Mouse (Mus musculus) heart, adult 2 months (tissue): ENCODE measurements around the gene Rnf215. TPM values are rescaled to one million over a fixed set of nuclear protein-coding genes. Genes with fewer than 3 reads are reported as not detected.
"Not testable (repeated sequence)": the region's sequence is repeated elsewhere in the genome, so short reads cannot be mapped to it uniquely, and the experiment has no call there.

Experiments
- DNase-seq, 2 experiments: peaks; one replicate each; pipeline ENCODE4 v3.0.0; 2021
- H3K27ac ChIP-seq: fragments of 200-600 bp; 2 replicates; pipeline ENCODE4 v1.8.1; 2022
- H3K27me3 ChIP-seq: fragments of 200-500 bp; 2 replicates; pipeline ENCODE4 v1.6.1; 2012; ENCODE audit warnings: mild to moderate bottlenecking, low read length, inconsistent platforms, mixed read lengths; ENCODE audit not compliant: control insufficient read depth, insufficient read depth
- H3K36me3 ChIP-seq: fragments of 200-500 bp; 2 replicates; pipeline ENCODE4 v1.6.1; 2012; ENCODE audit warnings: low read length, inconsistent platforms; ENCODE audit not compliant: control insufficient read depth, insufficient read depth
- H3K4me1 ChIP-seq: fragments of 200-500 bp; 2 replicates; pipeline ENCODE4 v1.6.1; 2011; ENCODE audit warnings: low read length; ENCODE audit not compliant: control insufficient read depth, insufficient read depth
- H3K4me3 ChIP-seq: fragments of 200-600 bp; 2 replicates; pipeline ENCODE4 v1.8.1; 2022
- H3K79me2 ChIP-seq: fragments of 200-500 bp; replicated peaks from 2 replicates; pipeline ENCODE4 v1.6.1; 2012; ENCODE audit warnings: mild to moderate bottlenecking, inconsistent platforms, low read length, moderate library complexity, mixed read lengths; ENCODE audit not compliant: control insufficient read depth, insufficient read depth
- H3K9ac ChIP-seq: fragments of 200-500 bp; 2 replicates; pipeline ENCODE4 v1.6.1; 2012; ENCODE audit warnings: low read depth, mild to moderate bottlenecking, control low read depth, inconsistent platforms, low read length, mixed read lengths
- CTCF ChIP-seq: fragments of 200-600 bp; IDR thresholded peaks from 2 replicates; pipeline ENCODE4 v1.8.1; 2022; ENCODE audit warnings: antibody characterized with exemption, mild to moderate bottlenecking, moderate library complexity
- EP300 ChIP-seq: fragments of 200-500 bp; IDR thresholded peaks from 2 replicates; pipeline ENCODE4 v1.6.1; 2011; ENCODE audit warnings: low read depth, low read length, control low read depth; ENCODE audit not compliant: insufficient read depth
- POLR2A ChIP-seq: fragments of 200-500 bp; IDR thresholded peaks from 2 replicates; pipeline ENCODE4 v1.6.1; 2011; ENCODE audit warnings: mild to moderate bottlenecking, low read depth, low read length, control low read depth; ENCODE audit not compliant: insufficient read depth
- WGBS: fragments of 180-500 bp; shearing (Covaris S2); methylation state at CpG from one replicate; pipeline ENCODE4 v1.1.7; 2018; 5-methylcytosine and 5-hydroxymethylcytosine counted together
- intact Hi-C: fragments of 180-260 bp; cut with DNase I; formaldehyde crosslinking; loops from one replicate; pipeline ENCODE4 v1.15.1; 2025
- polyA plus RNA-seq: library from polyadenylated mRNA; depleted of rRNA; stranded (reverse); fragments of >200 nt; gene quantifications from 2 replicates; pipeline ENCODE4 v1.2.3, GENCODE M21; 2012
- total RNA-seq, 2 experiments: library from RNA; stranded (reverse); gene quantifications; 2 replicates each; pipeline ENCODE4 v1.2.3; 2021

Gene Rnf215
- total and polyA plus RNA-seq, 3 experiments = 12.9 to 16.1 (median 13.4) TPM

DNA sequence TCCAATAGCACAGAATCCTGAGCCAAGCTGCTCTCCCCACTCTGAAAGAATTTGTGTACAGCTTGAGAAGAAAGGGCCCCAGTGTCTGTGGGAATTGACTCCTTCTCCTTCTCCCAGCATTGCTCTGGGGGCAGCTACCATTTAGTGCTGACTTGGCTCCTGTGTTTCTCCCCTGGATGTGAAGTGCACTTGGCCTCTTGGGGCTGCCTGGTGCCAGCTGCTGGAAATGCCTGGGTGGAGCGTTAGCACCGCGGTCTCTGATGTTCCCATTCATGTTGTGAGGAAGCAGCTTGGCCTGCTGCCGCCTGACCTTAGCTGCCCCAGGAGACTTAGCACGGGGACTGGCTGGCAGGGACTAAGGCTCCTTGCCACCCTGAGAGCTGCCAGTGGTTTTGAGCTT, 39.6 kb downstream of the Rnf215 start:
- WGBS = 24% methylated on average over 5 of the region's 5 CpGs
- peaks cover 29% of the 10 kb centered on the region for H3K36me3 ChIP-seq

DNA sequence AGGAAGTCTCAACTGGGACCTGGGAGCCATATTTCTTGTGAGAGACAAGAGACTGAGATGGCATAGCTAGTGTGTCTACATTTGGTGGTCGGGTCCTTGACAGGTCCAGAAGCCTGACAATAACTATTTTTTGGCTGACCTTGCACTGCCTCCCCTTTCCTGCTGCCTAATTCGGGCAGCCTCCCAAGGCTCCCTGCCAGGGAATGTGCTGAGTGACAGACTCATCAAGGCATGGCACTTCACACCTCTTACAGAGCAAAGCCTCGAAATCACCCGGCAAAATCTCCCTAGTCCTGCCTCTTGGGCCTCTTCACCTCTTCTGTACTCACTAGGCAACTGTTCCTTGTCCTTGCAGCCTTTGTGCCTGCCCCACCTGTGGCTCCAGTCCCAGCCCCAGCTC, 42.7 kb downstream of the Rnf215 start:
- TF ChIP-seq EP300 = peak; percentile 67
- TF ChIP-seq CTCF = no peak
- no peak for TF ChIP-seq POLR2A
- H3K27me3 ChIP-seq = no peaks in the 10 kb centered on the region
- H3K9ac ChIP-seq = no peak overlapping the region
- H3K36me3 ChIP-seq = peaks cover 31% of the 10 kb centered on the region
- no peak overlapping the region for H3K4me3 ChIP-seq
- DNase-seq = peak; percentile 63 to 73
- 45% methylated on average over 4 of the region's 4 CpGs for WGBS
- H3K27ac ChIP-seq = peak overlapping the region; percentile 32
- H3K79me2 ChIP-seq = no peaks in the 10 kb centered on the region
- intact Hi-C loops = no loop called here
- H3K4me1 ChIP-seq = peaks cover 7% of the 10 kb centered on the region

More for the DNA sequence above, 39.6 kb downstream of the Rnf215 start:
- Histone ChIP-seq H3K27me3 (no peaks in the 10 kb centered on the region), H3K27ac (peak overlapping the region; percentile 40), H3K4me3 (no peak overlapping the region), H3K79me2 (no peaks in the 10 kb centered on the region), H3K4me1 (peaks cover 7% of the 10 kb centered on the region), H3K9ac (no peak overlapping the region)
- intact Hi-C loops = no loop called here
- peak; percentile 86; the same call in 1 of the 2 replicates for TF ChIP-seq EP300
- TF ChIP-seq CTCF = peak; percentile 22; the same call in 1 of the 2 replicates
- TF ChIP-seq POLR2A = no peak
- peak; percentile 77 to 87 for DNase-seq

GRCm38 (mm10) chr11:4182061-4182460, 47.1 kb downstream of the Rnf215 start:
- no peak for DNase-seq
- H3K27ac ChIP-seq = peak overlapping the region; percentile 12; the same call in 1 of the 2 replicates
- WGBS = 16% methylated on average over 1 of the region's 1 CpGs
- TF ChIP-seq CTCF (no peak), EP300 (no peak), POLR2A (no peak)
- H3K27me3 ChIP-seq = no peaks in the 10 kb centered on the region
- H3K9ac ChIP-seq = no peak overlapping the region
- no peaks in the 10 kb centered on the region; the same call in 1 of the 2 replicates for H3K79me2 ChIP-seq
- no peak overlapping the region for H3K4me3 ChIP-seq
- intact Hi-C loops = no loop called here
- H3K36me3 ChIP-seq = peaks cover 16% of the 10 kb centered on the region
- peaks cover 5% of the 10 kb centered on the region for H3K4me1 ChIP-seq

DNA sequence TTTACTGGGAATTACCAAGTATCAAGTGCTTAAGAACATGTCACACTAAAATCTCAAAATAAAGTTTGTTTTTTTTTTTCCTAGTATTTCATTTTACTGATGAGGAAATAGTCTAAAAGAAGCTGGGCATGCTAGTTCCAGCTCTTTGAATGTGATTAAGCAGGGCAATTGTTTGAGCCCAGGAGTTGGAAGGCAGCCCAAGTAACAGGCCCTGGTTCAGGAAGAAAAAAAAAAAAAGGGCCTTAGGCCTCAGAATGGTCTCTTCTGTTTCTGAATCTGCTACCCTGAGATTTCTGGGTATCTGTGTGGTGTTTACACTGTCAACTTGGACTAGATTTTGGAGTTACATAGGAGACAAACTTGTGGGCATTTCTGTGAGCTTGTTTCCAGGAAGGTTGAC, 48.5 kb downstream of the Rnf215 start:
- TF ChIP-seq EP300 (no peak), POLR2A (no peak), CTCF (no peak)
- H3K27ac ChIP-seq = peak overlapping the region; percentile 56
- H3K4me3 ChIP-seq = no peak overlapping the region
- H3K36me3 ChIP-seq = peaks cover 15% of the 10 kb centered on the region
- no peaks in the 10 kb centered on the region for H3K27me3 ChIP-seq
- intact Hi-C loops = no loop called here
- H3K4me1 ChIP-seq = peaks cover 10% of the 10 kb centered on the region
- peak in 1 of 2 experiments; percentile 15 for DNase-seq
- no peak overlapping the region for H3K9ac ChIP-seq
- H3K79me2 ChIP-seq = peaks cover 4% of the 10 kb centered on the region; the same call in 1 of the 2 replicates

DNA sequence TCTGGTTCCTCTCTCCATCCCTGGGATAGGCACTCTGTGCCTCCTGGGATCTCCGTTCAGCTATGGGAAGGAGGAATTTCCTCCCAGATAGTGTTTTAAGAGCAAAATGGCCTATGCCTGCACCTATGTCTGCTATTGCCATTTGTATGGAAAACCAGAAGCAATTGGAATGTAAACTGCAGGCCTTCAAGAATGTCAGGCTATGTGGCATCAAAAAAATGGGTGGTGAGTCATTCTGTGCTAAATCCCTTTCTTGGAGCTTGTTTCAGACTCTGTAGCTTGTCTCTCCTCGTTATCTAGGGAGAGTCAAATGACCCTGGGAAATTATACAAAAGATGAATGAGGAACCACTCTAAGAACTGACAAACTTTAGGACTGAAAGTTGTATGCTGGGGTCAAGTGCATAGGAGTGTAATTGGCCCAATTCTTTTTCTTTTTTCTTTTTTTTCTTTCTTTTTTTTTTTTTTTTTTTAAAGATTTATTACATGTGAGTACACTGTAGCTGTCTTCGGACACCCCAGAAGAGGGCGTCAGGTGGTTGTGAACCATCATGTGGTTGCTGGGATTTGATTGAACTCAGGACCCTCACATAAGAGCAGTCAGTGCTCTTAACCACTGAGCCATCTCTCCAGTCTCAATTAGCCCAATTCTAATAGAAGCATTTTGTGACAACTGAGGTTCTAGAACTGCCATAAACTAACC, 49.4 kb downstream of the Rnf215 start:
- intact Hi-C loops = loop anchor here (1.0 kb wide), 1 partner anchor 35 kb away; no protein-coding TSS in a partner anchor
- Histone ChIP-seq H3K27me3 (no peaks in the 10 kb centered on the region), H3K27ac (peak overlapping the region; percentile 44)

GRCm38 (mm10) chr11:4185480-4185879, 50.5 kb downstream of the Rnf215 start:
- DNase-seq, intact Hi-C loops, H3K9ac ChIP-seq, H3K27ac ChIP-seq, H3K27me3 ChIP-seq, H3K79me2 ChIP-seq, H3K4me3 ChIP-seq: not testable (repeated sequence)
- Histone ChIP-seq H3K36me3 (peaks cover 17% of the 10 kb centered on the region), H3K4me1 (peaks cover 23% of the 10 kb centered on the region)
- WGBS = 87% methylated on average over 6 of the region's 6 CpGs

More for the DNA sequence above, 49.4 kb downstream of the Rnf215 start:
- WGBS = 67% methylated on average over 4 of the region's 4 CpGs
- Histone ChIP-seq H3K79me2 (peaks cover 4% of the 10 kb centered on the region; the same call in 1 of the 2 replicates), H3K4me3 (no peak overlapping the region), H3K9ac (no peak overlapping the region), H3K36me3 (peaks cover 13% of the 10 kb centered on the region), H3K4me1 (peaks cover 16% of the 10 kb centered on the region)
- TF ChIP-seq CTCF (peak; percentile 48), EP300 (no peak)
- no peak for DNase-seq
